ENCODE assay signal across 7 mouse cellular contexts in genomic region chr8:11616294-11616693, GRCm38 (mm10). TPM values are rescaled to one million over a fixed set of nuclear protein-coding genes. Genes with fewer than 3 reads are reported as not detected.
DNase-seq lines count a peak whose midpoint lies in the region; ATAC-seq and TF ChIP-seq lines count a peak whose summit lies in the region.

No protein-coding gene starts in this region.

- no peak for TF ChIP-seq EP300 in liver, embryonic 14.5 days (IDR thresholded peaks at IDR 0.05; ENCODE audit: low read depth)

- no peaks in the 10 kb centered on the region for H3K9me3 ChIP-seq in hindbrain, postnatal 0 days (ENCODE audit: low read length)
- H3K9me3 ChIP-seq in liver, embryonic 14.5 days (ENCODE audit: control insufficient read depth, low read length) = no peaks in the 10 kb centered on the region

- DNase-seq in urinary bladder, postnatal 14 days (ENCODE audit: low spot score) = peak; percentile 40
- DNase-seq in urinary bladder, adult 18-20 months (ENCODE audit: low spot score in 2 of 2) = no peak
- DNase-seq in adrenal gland, adult 2 months = peak; percentile 45
- DNase-seq in embryo, embryonic 10 days (ENCODE audit: low spot score) = peak; percentile 62
- DNase-seq in hindbrain, postnatal 0 days (ENCODE audit: low spot score) = peak; percentile 59
- no peak for DNase-seq in liver, embryonic 14.5 days (ENCODE audit: low read depth in 3 of 3, low spot score in 3 of 3)
- DNase-seq in ovary, postnatal 36 days (ENCODE audit: low spot score) = peak; percentile 29

- 4% methylated on average over 1 of the region's 1 CpGs for WGBS in hindbrain, postnatal 0 days
- WGBS in liver, embryonic 14.5 days (ENCODE audit: insufficient replicate concordance) = 17% methylated on average over 1 of the region's 1 CpGs

- H3K4me3 ChIP-seq in hindbrain, postnatal 0 days (ENCODE audit: low read length) = no peak overlapping the region
- no peak overlapping the region for H3K4me3 ChIP-seq in liver, embryonic 14.5 days (ENCODE audit: insufficient read depth in 1 of 2, low read depth in 2 of 2, low read length in 2 of 2)

- no peak overlapping the region for H3K4me2 ChIP-seq in hindbrain, postnatal 0 days (ENCODE audit: low read depth, low read length)
- no peak overlapping the region for H3K4me2 ChIP-seq in liver, embryonic 14.5 days (ENCODE audit: low read depth)

- H3K27ac ChIP-seq in hindbrain, postnatal 0 days = no peak overlapping the region
- H3K27ac ChIP-seq in liver, embryonic 14.5 days = no peak overlapping the region

- peak; percentile 86 for TF ChIP-seq CTCF in hindbrain, postnatal 0 days (IDR thresholded peaks at IDR 0.05; ENCODE audit: low read depth)
- peak; percentile 86 for TF ChIP-seq CTCF in liver, embryonic 14.5 days (IDR thresholded peaks at IDR 0.05; ENCODE audit: low read depth)

- no peak overlapping the region for H3K9ac ChIP-seq in hindbrain, postnatal 0 days (replicated peaks; ENCODE audit: low read length)
- no peak overlapping the region for H3K9ac ChIP-seq in liver, embryonic 14.5 days (replicated peaks)

- peaks cover 42% of the 10 kb centered on the region for H3K36me3 ChIP-seq in hindbrain, postnatal 0 days (ENCODE audit: insufficient read depth, low read length)
- peaks cover 50% of the 10 kb centered on the region for H3K36me3 ChIP-seq in liver, embryonic 14.5 days (replicated peaks; ENCODE audit: control insufficient read depth, insufficient read depth, low read depth)

- no peaks in the 10 kb centered on the region for H3K27me3 ChIP-seq in hindbrain, postnatal 0 days (ENCODE audit: insufficient read depth, low read length)
- no peaks in the 10 kb centered on the region for H3K27me3 ChIP-seq in liver, embryonic 14.5 days (ENCODE audit: control insufficient read depth, insufficient read depth, low read length)

- ATAC-seq in hindbrain, postnatal 0 days = peak; percentile 69
- no peak for ATAC-seq in liver, embryonic 14.5 days (ENCODE audit: insufficient read depth)

- no peaks in the 10 kb centered on the region for H3K4me1 ChIP-seq in hindbrain, postnatal 0 days (ENCODE audit: insufficient read depth, low read length)
- no peaks in the 10 kb centered on the region for H3K4me1 ChIP-seq in liver, embryonic 14.5 days (replicated peaks; ENCODE audit: control insufficient read depth in 2 of 2, insufficient read depth in 2 of 2, low read length in 1 of 2)

RNA-seq across cellular contexts. Expression of gene Ankrd10, which starts 19.3 kb away (rescaled TPM):
- total RNA-seq in adrenal gland, adult 2 months (2021) = 10 to 100 TPM; 36.0 to 44.7 TPM
- polyA plus RNA-seq in adrenal gland, adult 2 months (2012; rRNA removed) = 73.3 and 75.3 TPM in 2 replicates
- total RNA-seq in hindbrain, postnatal 0 days (2014; rRNA removed) = 108 and 127 TPM in 2 replicates
- polyA plus RNA-seq in hindbrain, postnatal 0 days (2015; fragmentation: Nextera tagmentation; extraction: Ambion mirVana) = 62.6 and 66.2 TPM in 2 replicates
- polyA plus RNA-seq in liver, embryonic 14.5 days (2012; rRNA removed) = 24.8 and 25.3 TPM in 2 replicates
- polyA plus RNA-seq in liver, embryonic 14.5 days (2014; fragmentation: Nextera tagmentation; extraction: Ambion mirVana) = 17.6 and 21.8 TPM in 2 replicates

Comparison
In these comparisons a context has a peak if more than half of its experiments do, and no peak if none do; other contexts are left out.
1. DNase-seq: peak in urinary bladder, postnatal 14 days (single experiment), adrenal gland, adult 2 months (single experiment), embryo, embryonic 10 days (single experiment), hindbrain, postnatal 0 days (single experiment) and ovary, postnatal 36 days (single experiment); none in urinary bladder, adult 18-20 months (0 of 2) and liver, embryonic 14.5 days (0 of 3).